Mouse (Mus musculus) CD4-positive, CD25-positive, alpha-beta regulatory T cell, adult 2 months (primary cell): Measurements from ENCODE around the gene Iqschfp.

Experiments used
- DNase-seq: peaks from one replicate; pipeline ENCODE4 v3.0.0-alpha.2; 2012; ENCODE audit warnings: low read depth, low spot score

Gene Iqschfp

DNA sequence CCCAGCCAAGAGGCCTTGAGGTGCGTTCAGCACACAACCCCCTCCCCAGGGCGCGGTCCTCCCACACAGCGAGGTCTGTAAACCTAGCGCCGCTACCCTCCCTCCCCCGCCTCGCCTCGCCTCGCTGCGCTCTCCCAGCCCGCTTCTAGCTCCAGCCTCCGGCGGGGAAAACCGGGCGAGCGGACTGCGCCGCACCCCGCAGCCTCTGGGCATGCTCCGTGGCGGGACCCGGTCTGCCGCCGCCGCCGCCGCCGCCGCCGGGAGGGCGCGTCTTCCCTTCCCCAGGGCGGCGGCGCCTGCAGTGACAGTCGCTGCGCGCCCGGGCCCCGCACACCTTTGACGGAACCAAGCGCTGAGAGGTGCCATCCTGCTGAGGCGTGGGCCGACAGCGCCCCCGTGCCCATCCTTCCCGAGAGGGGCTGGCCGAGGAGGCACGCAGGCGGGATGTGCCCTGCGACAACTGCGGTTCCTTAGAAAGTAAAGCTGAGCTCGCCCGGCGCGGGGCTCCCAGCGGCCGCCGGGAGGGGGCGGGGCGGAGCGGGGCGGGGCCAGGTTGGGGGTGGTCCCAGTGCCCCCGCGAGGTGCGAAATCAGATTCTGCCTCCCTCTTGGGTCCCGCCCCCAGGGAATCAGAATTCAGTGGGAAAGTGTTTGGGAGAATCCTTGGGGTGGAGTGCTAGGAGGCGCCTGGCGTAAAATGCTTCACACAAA is 601.7 kb downstream of the Iqschfp start:
- peak; percentile 14 for DNase-seq

DNA sequence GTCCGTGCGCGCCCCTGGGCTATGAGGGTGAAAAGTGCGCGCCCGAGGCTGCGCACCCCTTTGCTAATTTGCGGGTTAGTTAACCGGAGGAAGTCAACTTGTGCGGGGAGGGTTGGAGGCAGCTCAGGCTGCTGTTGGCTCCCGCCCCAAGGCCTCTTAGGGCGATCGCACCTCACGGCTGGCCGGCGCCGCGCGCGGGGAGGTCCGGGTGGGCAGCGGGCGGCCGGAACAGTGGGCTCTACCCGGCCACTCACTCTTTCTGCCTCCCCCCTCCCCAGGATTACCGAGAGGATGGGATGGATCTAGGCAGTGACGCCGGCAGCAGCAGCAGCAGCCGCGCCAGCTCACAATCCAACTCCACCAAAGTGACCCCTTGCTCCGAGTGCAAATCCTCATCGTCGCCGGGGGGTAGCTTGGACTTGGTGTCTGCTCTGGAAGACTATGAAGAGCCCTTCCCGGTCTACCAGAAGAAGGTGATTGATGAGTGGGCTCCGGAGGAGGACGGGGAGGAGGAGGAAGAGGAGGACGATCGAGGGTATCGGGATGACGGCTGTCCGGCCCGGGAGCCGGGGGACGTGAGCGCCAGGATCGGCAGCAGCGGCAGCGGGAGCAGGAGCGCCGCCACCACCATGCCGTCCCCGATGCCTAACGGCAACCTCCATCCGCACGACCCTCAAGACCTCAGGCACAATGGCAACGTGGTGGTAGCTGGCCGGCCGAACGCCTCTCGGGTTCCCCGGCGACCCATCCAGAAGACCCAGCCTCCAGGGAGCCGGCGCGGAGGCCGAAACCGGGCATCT is 602.5 kb downstream of the Iqschfp start:
- DNase-seq = peak; percentile 1

DNA sequence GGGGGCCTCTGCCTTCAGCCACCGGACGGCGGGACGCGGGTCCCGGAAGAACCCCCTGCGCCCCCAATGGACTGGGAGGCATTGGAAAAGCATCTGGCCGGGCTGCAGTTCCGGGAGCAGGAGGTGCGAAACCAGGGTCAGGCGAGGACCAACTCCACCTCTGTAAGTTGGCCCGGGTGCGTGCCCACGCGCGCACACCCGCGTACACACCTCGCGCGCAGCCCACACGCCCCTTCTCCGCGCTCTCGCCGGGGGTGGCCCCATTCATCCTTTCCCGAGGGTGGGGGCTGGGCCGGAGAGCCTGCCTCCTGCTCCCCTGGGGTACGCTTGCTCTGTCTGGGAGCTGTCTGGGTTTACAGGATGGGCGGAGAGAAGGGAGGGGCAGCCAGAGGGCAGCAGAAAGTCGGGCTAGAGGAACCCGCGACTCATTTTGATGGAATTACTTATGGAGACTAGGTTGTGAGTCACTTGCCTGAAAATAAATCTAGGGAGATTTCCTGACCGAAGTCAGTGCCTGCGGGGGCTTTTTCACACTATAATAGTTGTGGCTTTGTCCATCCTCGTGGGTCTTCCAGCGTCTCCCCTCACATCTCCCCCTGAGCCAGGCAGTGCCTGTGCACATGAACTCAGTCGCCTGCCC is 603.2 kb downstream of the Iqschfp start:
- no peak for DNase-seq

DNA sequence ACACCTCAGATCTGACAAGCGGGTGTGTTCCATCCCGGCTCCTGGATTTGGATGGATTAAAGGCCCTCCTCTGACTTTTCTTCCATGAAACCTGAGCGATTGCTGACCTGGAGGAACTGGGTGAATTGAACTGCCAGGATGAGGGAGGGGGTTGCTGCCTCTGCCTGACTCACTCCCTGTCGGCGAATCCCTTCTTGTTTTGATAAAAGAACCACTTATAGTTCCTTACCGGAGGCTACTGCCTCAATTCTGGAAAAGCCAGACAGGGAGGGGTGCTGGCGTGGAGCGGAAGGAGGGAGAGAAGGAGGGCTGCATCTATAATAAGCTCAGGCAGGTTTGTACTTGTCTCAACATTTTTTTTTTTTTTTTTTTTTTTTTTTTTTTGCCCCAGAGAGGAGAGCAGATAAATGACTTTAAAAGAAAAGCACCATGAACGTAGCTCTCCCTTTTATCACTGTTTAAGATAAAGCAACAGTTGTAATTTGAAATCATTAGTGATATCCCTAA is 603.8 kb downstream of the Iqschfp start:
- DNase-seq = no peak

- no peak for DNase-seq
Measured at GRCm38 (mm10) chr3:68496513-68496912, 604.5 kb downstream of the Iqschfp start.

DNA sequence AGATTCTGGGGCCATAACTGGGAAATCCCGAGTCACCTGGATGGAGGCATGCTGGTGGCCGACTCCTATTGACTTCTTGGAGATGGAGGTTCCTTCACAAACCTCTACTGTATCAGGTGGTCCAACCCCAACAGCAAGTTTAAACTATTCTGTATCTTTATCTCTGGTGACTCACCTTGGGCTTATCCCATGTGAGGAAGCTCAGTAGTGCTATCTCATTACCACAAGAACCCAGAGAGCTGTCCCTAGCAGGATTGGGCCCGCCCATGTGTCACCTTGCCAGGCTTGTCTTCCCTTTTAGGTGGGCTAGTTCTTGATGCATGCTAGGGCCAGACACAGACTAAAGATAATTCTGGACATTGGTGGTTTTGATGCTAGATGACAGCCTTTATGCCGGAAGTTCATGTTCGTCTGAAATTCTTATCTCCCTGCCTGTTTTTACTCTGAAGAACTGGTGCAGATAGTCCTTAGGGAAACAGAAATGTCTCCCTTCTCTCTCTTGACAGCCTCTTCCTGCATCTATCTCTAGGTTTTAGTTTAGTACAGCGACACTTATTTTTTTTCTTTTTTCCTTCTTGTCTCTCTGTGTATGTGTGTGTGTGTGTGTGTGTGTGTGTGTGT is 607.6 kb downstream of the Iqschfp start:
- DNase-seq = no peak

DNA sequence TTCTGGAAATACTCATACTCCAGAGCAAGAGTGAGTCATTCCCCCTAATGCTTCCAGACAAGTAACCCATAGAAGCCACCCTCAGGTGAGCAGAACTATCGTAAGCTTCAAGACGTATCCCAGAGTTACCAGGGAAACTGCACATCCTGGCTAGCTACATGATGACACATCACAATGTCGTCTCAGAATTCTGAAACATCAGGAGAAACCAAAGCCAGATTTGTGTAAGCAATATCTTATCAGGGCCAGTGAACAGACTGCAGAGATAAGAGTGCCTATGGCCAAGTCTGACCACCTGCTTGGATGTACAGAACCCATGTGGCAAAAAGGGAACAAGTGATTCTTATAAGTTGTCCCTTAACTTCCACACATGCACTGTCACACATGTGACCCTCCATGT is 612.8 kb downstream of the Iqschfp start:
- no peak for DNase-seq

DNA sequence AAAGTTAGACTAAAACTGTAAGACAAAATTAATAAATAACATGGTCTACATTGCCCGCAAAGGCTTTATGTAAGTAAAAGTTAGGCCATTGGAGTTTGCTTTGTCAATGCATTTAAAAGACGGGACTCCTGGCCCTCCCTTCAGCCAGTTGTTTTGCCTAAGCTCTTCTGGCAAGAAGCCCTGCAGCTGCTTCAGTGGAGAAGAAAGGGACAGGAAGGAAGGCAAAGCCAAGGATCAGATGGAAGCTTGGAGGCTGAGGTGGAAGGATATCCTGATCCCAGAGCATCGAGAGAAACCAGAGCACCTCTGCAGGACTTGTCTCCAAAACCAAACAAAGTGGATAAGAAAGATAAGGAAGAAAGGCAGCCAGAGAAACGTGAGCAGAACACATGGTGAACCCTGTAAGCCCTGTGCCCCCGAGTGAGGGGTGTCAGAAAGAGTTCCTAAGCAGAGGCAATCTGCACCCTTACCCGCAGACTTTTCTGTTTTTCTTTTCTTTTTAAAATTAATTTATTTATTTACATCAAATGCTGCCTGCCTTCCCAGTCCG is 614.8 kb downstream of the Iqschfp start:
- DNase-seq = no peak

DNA sequence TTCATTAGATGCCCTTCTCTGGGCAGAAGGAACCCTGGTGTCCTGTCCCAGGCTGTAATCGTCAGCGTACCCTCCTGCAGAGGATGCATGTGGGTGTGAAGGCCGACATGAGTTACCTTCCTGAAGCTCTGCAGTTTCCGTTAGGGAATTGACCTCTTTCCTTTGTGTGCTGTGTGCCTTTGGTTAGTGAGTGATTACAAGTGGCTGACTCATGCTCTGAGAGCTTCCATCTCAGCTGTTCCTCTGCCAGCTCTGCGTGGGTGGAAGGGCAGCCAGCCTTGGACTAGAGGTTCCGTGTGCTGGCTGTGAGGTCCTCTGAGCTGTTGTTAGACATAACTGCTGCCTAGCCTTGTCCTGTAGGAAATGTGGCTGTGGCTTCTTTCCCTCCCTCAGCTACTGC is 616.6 kb downstream of the Iqschfp start:
- DNase-seq = no peak

GRCm38 (mm10) chr3:68510872-68511271 is 618.8 kb downstream of the Iqschfp start:
- no peak for DNase-seq

DNA sequence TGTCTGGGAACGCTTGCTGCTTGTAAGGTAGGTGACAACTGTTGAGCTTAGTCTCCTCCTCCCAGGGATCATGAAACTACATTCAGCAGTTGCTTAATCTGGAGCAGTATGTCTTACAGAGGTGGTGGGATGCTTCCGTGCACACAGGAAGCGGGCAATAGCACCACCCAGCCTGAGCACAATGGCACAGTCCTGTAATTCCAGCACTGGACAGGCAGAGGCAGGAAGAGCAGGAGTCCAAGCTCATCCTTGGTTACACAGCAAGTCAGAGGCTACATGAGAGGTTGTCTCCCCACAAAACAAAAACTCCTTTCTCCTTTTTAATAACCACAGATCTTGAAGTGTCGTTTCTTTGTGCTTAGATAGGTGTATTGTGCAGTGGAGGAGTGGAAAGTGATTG is 619.7 kb downstream of the Iqschfp start:
- DNase-seq = no peak

- no peak for DNase-seq
Measured at GRCm38 (mm10) chr3:68512327-68512726, 620.3 kb downstream of the Iqschfp start.

DNA sequence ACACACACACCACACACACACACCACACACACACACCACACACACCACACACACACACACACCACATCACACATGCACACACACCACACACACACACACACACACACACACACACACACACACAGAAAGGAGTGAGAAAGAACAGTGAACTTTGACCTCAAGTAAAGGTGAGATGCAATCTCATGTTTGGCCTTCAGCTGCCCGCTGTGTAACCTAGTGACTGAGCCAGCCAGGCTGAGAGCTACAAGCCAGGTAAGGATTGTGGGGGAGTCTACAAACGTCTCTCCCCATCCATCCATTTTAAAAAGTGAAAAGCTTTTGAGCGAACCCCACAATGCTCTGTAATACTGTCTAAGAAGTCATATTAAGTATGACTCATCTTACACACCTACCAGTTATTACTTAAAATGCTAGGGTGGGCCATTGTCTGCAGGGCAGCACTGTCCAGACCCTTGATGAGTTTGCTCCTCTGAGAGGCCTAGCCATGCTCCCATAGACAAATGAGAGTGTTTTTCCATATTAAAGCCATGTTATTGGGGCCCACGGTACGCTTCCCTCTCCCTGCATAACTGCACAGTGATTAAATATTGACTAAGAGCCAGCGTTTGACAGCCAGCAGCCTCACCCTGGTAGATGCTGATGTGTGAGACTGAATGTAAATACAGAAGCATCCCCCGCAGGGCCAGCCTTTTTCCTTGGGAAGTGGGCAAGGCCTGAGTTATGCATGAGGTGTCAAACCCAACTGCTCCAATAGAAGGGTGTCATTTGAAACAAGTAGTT is 621.5 kb downstream of the Iqschfp start:
- no peak for DNase-seq

DNA sequence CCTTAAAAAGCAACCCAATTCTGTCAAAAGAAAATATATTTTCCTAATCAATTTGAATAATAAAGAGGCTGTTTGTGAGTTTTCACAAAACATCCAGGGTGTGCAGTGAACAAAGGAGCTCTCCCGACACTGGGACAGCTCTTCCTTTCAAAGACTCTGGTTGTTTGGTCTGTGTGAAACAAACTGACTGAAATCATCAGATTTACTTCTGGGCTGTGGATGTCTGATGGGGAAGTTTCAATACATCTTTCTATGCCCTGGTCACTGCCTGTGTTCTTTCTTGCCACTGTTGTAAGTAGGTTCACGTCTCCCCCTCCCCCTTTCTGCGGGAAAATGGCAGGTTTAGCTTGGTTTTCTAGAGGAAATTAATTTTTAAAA is 622.1 kb downstream of the Iqschfp start:
- no peak for DNase-seq

DNA sequence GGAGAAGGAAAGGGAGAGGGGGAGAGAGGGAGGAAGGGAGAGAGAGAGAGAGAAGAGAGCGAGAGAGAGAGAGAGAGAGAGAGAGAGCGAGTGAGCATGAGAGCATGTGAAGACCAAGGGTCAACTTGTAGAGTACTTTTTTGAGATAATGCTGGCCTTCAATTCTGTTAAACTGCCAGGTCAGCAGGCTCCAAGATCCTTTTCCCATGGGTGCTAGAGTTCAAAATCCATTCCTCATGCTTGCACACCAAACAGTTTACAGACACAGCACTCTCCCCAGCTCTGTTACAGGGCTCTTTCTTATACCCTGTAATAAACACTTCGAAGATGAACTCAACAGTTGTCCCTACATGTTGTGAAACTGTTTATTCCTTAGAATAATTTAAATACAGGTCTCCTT is 622.7 kb downstream of the Iqschfp start:
- no peak for DNase-seq

DNA sequence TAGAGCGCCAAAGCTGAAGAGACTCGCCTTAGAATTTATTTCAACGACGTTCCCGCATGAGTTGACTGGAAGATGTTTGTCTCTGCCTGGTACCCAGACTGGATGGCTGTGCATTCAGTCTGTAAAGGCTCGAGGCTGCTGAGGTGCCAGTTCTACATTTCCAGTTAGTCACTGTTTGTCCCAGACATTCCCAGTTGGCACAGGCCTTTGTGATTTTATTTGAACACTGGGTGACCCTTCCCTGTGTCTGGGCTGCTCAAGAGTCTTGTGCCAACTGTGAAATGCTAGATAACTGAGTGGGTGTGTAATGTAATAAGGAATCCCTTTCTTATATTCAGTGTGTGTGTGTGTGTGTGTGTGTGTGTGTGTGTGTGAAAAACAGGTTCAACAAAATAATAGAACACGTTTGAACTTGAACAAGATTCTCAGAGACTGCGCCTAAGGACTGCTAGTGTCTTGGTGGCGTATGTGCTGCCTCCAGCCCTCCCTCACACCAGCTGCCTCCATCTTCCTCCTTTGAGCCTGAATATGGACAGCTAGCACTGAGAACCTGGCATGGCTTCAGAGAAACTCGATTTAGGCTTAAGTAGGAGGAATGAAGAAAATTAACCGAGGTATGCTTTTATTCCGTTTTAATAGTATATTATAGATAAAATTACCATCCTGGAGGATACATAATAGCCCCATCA is 624.5 kb downstream of the Iqschfp start:
- DNase-seq = no peak

DNA sequence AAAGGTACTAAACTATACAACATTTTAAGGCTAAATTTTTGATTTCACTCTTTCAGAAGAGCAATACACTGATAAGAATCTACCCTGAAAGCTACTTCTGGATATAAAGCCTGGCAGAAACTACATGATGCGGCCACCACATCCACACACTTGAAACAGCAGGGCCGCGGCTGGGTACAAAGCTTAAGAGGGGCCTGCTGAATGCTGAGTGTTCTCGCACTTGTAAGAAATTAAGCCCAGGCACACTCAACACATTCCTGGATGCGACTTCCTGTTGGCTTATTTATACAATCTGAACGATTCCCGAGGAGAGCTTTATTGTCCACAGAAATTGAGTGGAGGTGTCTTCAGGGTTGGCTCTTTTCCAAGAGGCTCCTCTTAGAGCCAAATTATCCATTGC is 625.2 kb downstream of the Iqschfp start:
- no peak for DNase-seq

GRCm38 (mm10) chr3:68518041-68518440 is 626.0 kb downstream of the Iqschfp start:
- DNase-seq = no peak

- no peak for DNase-seq
Measured at GRCm38 (mm10) chr3:68518586-68518985, 626.6 kb downstream of the Iqschfp start.

DNA sequence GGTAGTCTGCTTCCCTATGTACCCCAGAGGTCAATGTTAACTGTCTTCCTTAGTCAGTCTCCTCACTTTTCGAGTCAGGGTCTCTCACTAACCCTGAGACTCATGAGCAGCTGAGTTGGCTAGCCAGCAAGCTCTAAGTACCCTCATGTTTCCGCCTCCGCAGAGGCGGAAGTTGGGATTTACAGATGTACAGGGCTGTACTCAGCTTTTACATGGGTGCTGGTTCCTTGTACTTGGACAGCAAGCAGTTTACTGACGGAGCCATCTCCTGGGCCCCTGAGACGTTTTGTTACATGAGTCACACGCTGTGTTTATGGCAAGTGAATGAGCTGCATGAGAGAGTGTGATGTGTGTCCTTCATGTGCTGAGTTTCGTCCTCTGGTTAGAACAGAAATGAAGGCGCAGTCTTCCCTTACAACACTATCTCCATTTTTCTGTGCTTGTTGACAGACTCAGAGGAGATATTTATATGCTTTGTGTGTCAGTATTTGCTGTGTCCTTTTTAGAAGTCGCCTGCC is 633.4 kb downstream of the Iqschfp start:
- DNase-seq = no peak
